Mouse (Mus musculus) ES-E14 (cell line): Measurements from ENCODE around the gene Msi1.

Experiments used
- CHD2 ChIP-seq: IDR thresholded peaks from 2 replicates; pipeline ENCODE4 v1.6.1; 2014; ENCODE audit warnings: mild to moderate bottlenecking, low read depth, low read length, inconsistent platforms
- MAFK ChIP-seq: IDR thresholded peaks from 2 replicates; pipeline ENCODE4 v1.6.1; 2014; ENCODE audit warnings: mild to moderate bottlenecking, low read depth, low read length, inconsistent platforms; ENCODE audit not compliant: insufficient read depth
- ZC3H11A ChIP-seq: IDR thresholded peaks from 2 replicates; pipeline ENCODE4 v1.6.1; 2012; ENCODE audit warnings: low read depth, mild to moderate bottlenecking, inconsistent platforms, low read length, borderline replicate concordance
- ZNF384 ChIP-seq: IDR thresholded peaks from 2 replicates; pipeline ENCODE4 v1.6.1; 2012; ENCODE audit warnings: low read depth, low read length, inconsistent platforms

DNA sequence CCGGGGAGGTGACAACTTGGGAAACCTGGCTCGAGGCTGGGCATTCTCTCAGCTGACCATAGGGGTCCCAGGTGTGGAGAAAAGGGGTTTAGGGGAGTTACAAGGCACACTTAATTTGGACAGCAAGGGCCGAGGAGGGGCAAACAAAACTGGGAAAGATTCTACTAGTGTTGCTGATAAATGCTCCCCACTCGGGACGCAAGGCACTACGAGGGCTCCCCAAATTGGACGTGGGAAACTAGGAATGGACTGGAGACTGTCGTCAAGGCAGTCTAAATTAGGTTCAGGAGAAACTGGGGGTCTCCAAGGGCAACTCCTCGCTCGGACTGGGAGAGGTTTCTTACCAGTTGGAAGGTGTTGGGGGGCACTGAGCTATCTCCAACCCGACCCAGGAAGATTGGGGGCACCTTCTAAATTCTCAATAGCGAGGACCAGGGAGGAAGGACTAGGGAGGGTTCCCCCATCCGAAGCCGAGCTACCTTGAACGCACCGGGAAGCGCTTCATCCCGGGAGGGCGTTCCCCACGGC lies 504 bp upstream of the Msi1 start:
- TF ChIP-seq MAFK: no peak
- TF ChIP-seq ZC3H11A: no peak
- no peak for TF ChIP-seq ZNF384
- TF ChIP-seq CHD2: no peak
